Mouse (Mus musculus): ENCODE data around the gene Chmp3.

The Chmp3 gene

GRCm38 (mm10) chr6:71609968-71610367, 66.4 kb downstream of the Chmp3 start:
- DNase-seq = no peak

- no peak for DNase-seq
Observed at GRCm38 (mm10) chr6:71613225-71613624, 69.6 kb downstream of the Chmp3 start.

- DNase-seq = no peak
Observed at GRCm38 (mm10) chr6:71616959-71617358, 73.4 kb downstream of the Chmp3 start.

- no peak for DNase-seq
Observed at GRCm38 (mm10) chr6:71621551-71621950, 78.0 kb downstream of the Chmp3 start.

GRCm38 (mm10) chr6:71621981-71622380, 78.4 kb downstream of the Chmp3 start:
- DNase-seq = peak; percentile 38

GRCm38 (mm10) chr6:71624723-71625122, 81.1 kb downstream of the Chmp3 start:
- no peak for DNase-seq

- DNase-seq = no peak
Observed at GRCm38 (mm10) chr6:71625984-71626383, 82.4 kb downstream of the Chmp3 start.

- DNase-seq = no peak
Observed at GRCm38 (mm10) chr6:71627325-71627724, 83.7 kb downstream of the Chmp3 start.

- DNase-seq = no peak
Observed at GRCm38 (mm10) chr6:71631196-71631595, 87.6 kb downstream of the Chmp3 start.

- DNase-seq = peak; percentile 74
Observed at GRCm38 (mm10) chr6:71631706-71632461, 88.3 kb downstream of the Chmp3 start.

Data from lung, postnatal 10 days (tissue).